Comparison of ENCODE assay signal across 10 mouse cellular contexts in the genomic region with DNA sequence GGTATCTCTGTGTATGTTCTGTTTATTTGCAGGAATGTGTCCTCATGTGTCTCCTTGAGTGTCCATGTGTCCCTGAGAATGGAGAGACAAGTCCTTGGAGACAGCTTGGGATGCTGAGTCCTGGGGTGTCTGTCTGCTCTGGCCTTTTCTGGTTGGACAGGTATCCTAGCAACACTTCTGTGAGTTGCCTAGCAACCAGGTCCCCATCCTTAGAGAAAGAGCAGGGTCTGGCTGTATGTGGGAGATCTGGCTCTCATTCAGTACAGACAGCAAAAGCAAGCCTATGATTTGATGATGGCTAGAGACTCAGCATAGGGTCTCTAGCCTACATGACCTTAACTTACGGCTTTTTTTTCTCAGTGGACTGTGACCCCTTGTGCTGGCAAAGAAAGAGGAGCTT. TPM values are rescaled to one million over a fixed set of nuclear protein-coding genes. Genes with fewer than 3 reads are reported as not detected.
DNase-seq lines count a peak whose midpoint lies in the region; TF ChIP-seq lines count a peak whose summit lies in the region.
"Had no signal": no experiment of that assay in that cellular context is flagged by ENCODE, and none has a peak within 500 bp of the region (broad histone marks: within the 10 kb centered on the region; RNA-seq: fewer than 3 reads in every experiment).

No protein-coding gene starts in this region.

- no peak for TF ChIP-seq POLR2A in kidney, adult 2 months (IDR thresholded peaks at IDR 0.05; ENCODE audit: low read depth, low read length)

- H3K4me3 ChIP-seq in hindbrain, embryonic 10.5 days, result no peak overlapping the region
- no peak overlapping the region for H3K4me3 ChIP-seq in kidney, adult 2 months (ENCODE audit: insufficient read depth, low read depth, low read length)

- no peak for TF ChIP-seq CTCF in kidney, adult 2 months (conservative IDR thresholded peaks at IDR 0.05; ENCODE audit: insufficient read depth, insufficient read length, low read depth, low read length)

- H3K9me3 ChIP-seq in hindbrain, embryonic 10.5 days, result no peaks in the 10 kb centered on the region

- peak overlapping the region; percentile 40; the same call in 1 of the 2 replicates for H3K27ac ChIP-seq in hindbrain, embryonic 10.5 days
- H3K27ac ChIP-seq in kidney, adult 2 months (ENCODE audit: insufficient read depth, low read depth, low read length), result no peak overlapping the region

- DNase-seq in right cerebral cortex, adult 18-20 months, result peak; percentile 75
- no peak for DNase-seq in right cerebral cortex, postnatal 4 days
- no peak for DNase-seq in hindbrain, embryonic 10.5 days (ENCODE audit: low spot score)
- DNase-seq in mesoderm, embryonic 11.5 days (ENCODE audit: low read depth, low spot score), result peak; percentile 15
- DNase-seq in lung, postnatal 10 days, result no peak
- no peak for DNase-seq in kidney, adult 2 months
- DNase-seq in heart, postnatal 14 days, result no peak

- peaks cover 28% of the 10 kb centered on the region for H3K4me1 ChIP-seq in hindbrain, embryonic 10.5 days (replicated peaks)
- no peaks in the 10 kb centered on the region for H3K4me1 ChIP-seq in kidney, adult 2 months (ENCODE audit: control insufficient read depth, insufficient read depth, low read length)

- H3K27me3 ChIP-seq in hindbrain, embryonic 10.5 days (ENCODE audit: insufficient read depth, poor library complexity, severe bottlenecking), result no peaks in the 10 kb centered on the region
- no peaks in the 10 kb centered on the region for H3K27me3 ChIP-seq in kidney, adult 2 months (replicated peaks; ENCODE audit: control insufficient read depth, insufficient read depth, low read length)

- no peaks in the 10 kb centered on the region for H3K36me3 ChIP-seq in hindbrain, embryonic 10.5 days
- H3K36me3 ChIP-seq in kidney, adult 2 months (ENCODE audit: control insufficient read depth, insufficient read depth, low read length), result no peaks in the 10 kb centered on the region

- 63% methylated on average over 1 of the region's 1 CpGs for WGBS in hindbrain, embryonic 10.5 days
- 86% methylated on average over 1 of the region's 1 CpGs for WGBS in kidney, adult 2 months

- intact Hi-C loops in heart, postnatal 14 days (cut with DNase I), result no loop called here

RNA-seq across cellular contexts. Expression of a gene that starts 1.1 kb away (rescaled TPM):
- 5.6 and 17.3 TPM in 2 replicates for polyA plus RNA-seq in hindbrain, embryonic 10.5 days (2016; fragmentation: Nextera tagmentation; extraction: Ambion mirVana)
- 0.12 and 0.27 TPM in 2 replicates for polyA plus RNA-seq in kidney, adult 2 months (2012; rRNA removed)
- total RNA-seq in heart, postnatal 14 days (2021), result not detected
- total RNA-seq: liver, adult 2 months had no signal

RNA-seq across cellular contexts. Expression of a gene that starts 15.5 kb away (rescaled TPM):
- not detected in 2 replicates for polyA plus RNA-seq in hindbrain, embryonic 10.5 days (2016; fragmentation: Nextera tagmentation; extraction: Ambion mirVana)
- not detected in 2 replicates for polyA plus RNA-seq in kidney, adult 2 months (2012; rRNA removed)
- total RNA-seq in heart, postnatal 14 days (2021), result not detected
- total RNA-seq: liver, adult 2 months; MEL had no signal
- polyA plus RNA-seq: liver, adult 2 months; stomach, embryonic 14.5 days had no signal

RNA-seq across cellular contexts. Expression of a gene that starts 20.0 kb away (rescaled TPM):
- 69.1 and 79.2 TPM in 2 replicates for polyA plus RNA-seq in hindbrain, embryonic 10.5 days (2016; fragmentation: Nextera tagmentation; extraction: Ambion mirVana)
- 21.5 and 24.0 TPM in 2 replicates for polyA plus RNA-seq in kidney, adult 2 months (2012; rRNA removed)
- 1 to 10 TPM; 7.2 to 8.1 TPM for total RNA-seq in heart, postnatal 14 days (2021)

RNA-seq across cellular contexts. Expression of a gene that starts 33.6 kb away (rescaled TPM):
- 14.4 and 17.7 TPM in 2 replicates for polyA plus RNA-seq in hindbrain, embryonic 10.5 days (2016; fragmentation: Nextera tagmentation; extraction: Ambion mirVana)
- 19.2 and 19.5 TPM in 2 replicates for polyA plus RNA-seq in kidney, adult 2 months (2012; rRNA removed)
- total RNA-seq in heart, postnatal 14 days (2021), result 1 to 10 TPM; 6.4 to 8.7 TPM

RNA-seq across cellular contexts. Expression of a gene that starts 42.3 kb away (rescaled TPM):
- 21.4 and 21.7 TPM in 2 replicates for polyA plus RNA-seq in hindbrain, embryonic 10.5 days (2016; fragmentation: Nextera tagmentation; extraction: Ambion mirVana)
- 53.9 and 59.0 TPM in 2 replicates for polyA plus RNA-seq in kidney, adult 2 months (2012; rRNA removed)
- total RNA-seq in heart, postnatal 14 days (2021), result 10 to 100 TPM; 73.4 to 77.1 TPM
- total RNA-seq: MEL had no signal

Comparison
In these comparisons a context has a peak if more than half of its experiments do, and no peak if none do; other contexts are left out.
1. DNase-seq: peak in right cerebral cortex, adult 18-20 months (single experiment) and mesoderm, embryonic 11.5 days (single experiment); none in right cerebral cortex, postnatal 4 days (single experiment), hindbrain, embryonic 10.5 days (single experiment), lung, postnatal 10 days (single experiment), kidney, adult 2 months (single experiment) and heart, postnatal 14 days (0 of 2).